Mouse (Mus musculus): Measurements from ENCODE around the gene Gm4779.
A peak's percentile ranks its signal among the peaks of the same experiment; 100 is the strongest.
"Not testable (repeated sequence)": the region's sequence is repeated elsewhere in the genome, so short reads cannot be mapped to it uniquely, and the experiment has no call there.

Gm4779 gene

GRCm38 (mm10) chrX:101794342-101794741, at the start of gene Gm4779, which contains the start of gene 8030474K03Rik:
TSS of gene Gm4779 (minus strand) at chrX:101794423.
TSS of gene 8030474K03Rik (plus strand) at chrX:101794656.
- DNase-seq (ENCODE audit: inconsistent age in 2 of 2, low spot score in 1 of 2): no peak

- not testable (repeated sequence) for DNase-seq (ENCODE audit: inconsistent age in 2 of 2, low spot score in 1 of 2)
Measured at GRCm38 (mm10) chrX:101819980-101820379, 25.8 kb upstream of the Gm4779 start.

GRCm38 (mm10) chrX:101819163-101819562, 24.9 kb upstream of the Gm4779 start:
- peak in 1 of 2 experiments; percentile 37 for DNase-seq (ENCODE audit: inconsistent age in 2 of 2, low spot score in 1 of 2)

DNA sequence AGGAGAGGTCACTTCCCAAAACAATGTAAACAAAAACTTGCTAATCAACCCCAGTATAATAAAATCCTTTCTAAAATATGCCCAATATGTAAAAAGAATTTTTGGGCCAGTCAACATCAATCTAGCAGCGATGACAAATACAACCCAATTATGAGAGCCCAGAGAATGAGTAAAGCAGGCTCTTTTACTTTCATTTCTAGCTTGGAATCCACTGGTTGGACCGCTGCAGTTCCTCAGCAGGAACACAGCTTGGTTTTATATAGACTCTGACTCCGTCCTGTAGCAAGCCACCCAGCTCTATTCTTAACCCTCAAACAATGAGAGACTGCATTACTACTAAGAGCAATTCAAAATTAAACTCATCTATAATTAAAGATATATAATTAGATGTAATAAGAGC, 17.5 kb upstream of the Gm4779 start:
- DNase-seq (ENCODE audit: inconsistent age in 2 of 2, low spot score in 1 of 2): no peak

DNA sequence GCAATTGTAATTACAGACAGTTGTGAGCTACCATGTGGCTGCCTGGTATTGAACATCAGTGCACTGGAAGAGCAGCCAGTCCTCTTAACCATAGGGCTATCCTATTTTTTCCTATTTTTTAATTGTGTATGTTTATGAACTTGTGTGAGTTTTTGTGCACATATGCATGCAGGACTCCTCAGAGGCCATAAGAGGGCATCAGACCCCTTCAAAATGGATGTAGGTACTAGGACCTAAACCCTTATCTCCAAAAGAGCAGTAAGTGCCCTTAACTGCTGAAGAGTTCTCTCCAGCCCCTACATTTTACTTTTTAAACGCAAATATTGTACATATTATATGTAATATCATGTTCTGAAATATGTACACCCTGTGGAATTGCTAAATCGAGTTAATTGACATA, 11.3 kb upstream of the Gm4779 start:
- peak in 1 of 2 experiments; percentile 48 for DNase-seq (ENCODE audit: inconsistent age in 2 of 2, low spot score in 1 of 2)

- DNase-seq (ENCODE audit: inconsistent age in 2 of 2, low spot score in 1 of 2): peak; percentile 37 to 81
Measured at GRCm38 (mm10) chrX:101791551-101791950, 2.7 kb downstream of the Gm4779 start.

- DNase-seq (ENCODE audit: inconsistent age in 2 of 2, low spot score in 1 of 2): peak; percentile 39 to 82
Measured at GRCm38 (mm10) chrX:101772035-101772434, 22.2 kb downstream of the Gm4779 start.

DNA sequence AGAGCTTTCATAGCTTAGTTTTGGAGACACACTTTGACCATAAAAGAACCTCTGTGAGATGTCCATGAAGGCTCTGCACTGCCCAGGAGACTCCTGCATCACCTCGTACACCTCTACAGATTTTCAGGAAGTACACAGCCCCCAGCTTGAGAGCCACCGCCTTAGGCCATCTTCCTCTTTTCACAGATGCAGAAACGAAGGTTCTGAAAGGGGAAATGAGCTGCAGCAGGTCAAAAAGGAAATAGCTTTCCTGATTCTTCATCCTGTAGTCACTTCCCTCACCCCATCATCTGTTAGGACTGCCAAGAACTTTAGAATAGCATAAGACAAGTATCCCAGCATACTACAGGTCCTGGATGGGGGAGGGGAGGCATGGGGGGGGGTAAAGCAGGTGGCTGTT, 23.9 kb downstream of the Gm4779 start:
- no peak for DNase-seq (ENCODE audit: inconsistent age in 2 of 2, low spot score in 1 of 2)

GRCm38 (mm10) chrX:101769478-101769877, 24.7 kb downstream of the Gm4779 start:
- DNase-seq (ENCODE audit: inconsistent age in 2 of 2, low spot score in 1 of 2): no peak

GRCm38 (mm10) chrX:101767280-101767679, 26.9 kb downstream of the Gm4779 start:
- peak in 1 of 2 experiments; percentile 7 for DNase-seq (ENCODE audit: inconsistent age in 2 of 2, low spot score in 1 of 2)

GRCm38 (mm10) chrX:101765111-101765510, 29.1 kb downstream of the Gm4779 start:
- peak in 1 of 2 experiments; percentile 20 for DNase-seq (ENCODE audit: inconsistent age in 2 of 2, low spot score in 1 of 2)

DNA sequence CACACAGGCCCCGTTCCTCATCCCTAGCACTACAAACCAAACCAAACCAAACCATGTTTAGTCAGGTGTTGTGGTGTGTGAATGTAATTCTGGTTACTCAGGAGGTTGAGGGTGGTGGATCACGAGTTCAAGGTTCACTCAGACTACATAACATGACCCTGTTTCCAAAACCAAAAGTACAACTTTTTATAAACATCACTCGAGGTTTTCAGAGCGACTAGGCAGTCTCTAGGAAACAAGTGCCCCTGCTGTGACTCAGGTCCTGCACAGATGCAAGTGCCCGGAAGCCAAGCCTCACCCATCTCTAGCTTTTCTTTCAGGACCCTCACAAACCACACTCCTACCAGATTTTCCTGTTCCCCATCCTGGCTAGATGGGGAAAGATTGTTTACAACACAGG, 29.6 kb downstream of the Gm4779 start:
- DNase-seq (ENCODE audit: inconsistent age in 2 of 2, low spot score in 1 of 2): no peak

DNA sequence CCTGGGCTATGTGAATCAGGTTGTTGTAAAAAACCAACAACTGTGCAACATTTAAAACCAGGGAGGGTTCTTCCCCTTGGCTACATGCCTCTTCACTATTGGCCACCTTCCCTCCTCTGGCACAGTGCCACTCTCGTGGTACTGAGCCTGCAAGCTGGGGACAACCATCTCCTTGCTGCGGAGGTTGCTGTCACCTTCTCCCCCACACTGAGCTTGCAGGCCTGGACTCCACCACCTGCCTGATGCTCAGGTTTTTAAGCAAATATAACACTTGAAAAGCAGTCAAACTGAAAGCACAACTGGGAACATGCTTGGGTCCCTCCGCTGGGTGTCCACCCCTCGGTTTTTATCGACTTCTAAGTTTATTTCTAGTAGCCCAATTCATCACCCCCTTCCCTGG, 39.7 kb downstream of the Gm4779 start:
- no peak for DNase-seq (ENCODE audit: inconsistent age in 2 of 2, low spot score in 1 of 2)

GRCm38 (mm10) chrX:101750144-101750543, 44.1 kb downstream of the Gm4779 start:
- DNase-seq (ENCODE audit: inconsistent age in 2 of 2, low spot score in 1 of 2): no peak

- no peak for DNase-seq (ENCODE audit: inconsistent age in 2 of 2, low spot score in 1 of 2)
Measured at GRCm38 (mm10) chrX:101741064-101741433, 53.2 kb downstream of the Gm4779 start.

DNA sequence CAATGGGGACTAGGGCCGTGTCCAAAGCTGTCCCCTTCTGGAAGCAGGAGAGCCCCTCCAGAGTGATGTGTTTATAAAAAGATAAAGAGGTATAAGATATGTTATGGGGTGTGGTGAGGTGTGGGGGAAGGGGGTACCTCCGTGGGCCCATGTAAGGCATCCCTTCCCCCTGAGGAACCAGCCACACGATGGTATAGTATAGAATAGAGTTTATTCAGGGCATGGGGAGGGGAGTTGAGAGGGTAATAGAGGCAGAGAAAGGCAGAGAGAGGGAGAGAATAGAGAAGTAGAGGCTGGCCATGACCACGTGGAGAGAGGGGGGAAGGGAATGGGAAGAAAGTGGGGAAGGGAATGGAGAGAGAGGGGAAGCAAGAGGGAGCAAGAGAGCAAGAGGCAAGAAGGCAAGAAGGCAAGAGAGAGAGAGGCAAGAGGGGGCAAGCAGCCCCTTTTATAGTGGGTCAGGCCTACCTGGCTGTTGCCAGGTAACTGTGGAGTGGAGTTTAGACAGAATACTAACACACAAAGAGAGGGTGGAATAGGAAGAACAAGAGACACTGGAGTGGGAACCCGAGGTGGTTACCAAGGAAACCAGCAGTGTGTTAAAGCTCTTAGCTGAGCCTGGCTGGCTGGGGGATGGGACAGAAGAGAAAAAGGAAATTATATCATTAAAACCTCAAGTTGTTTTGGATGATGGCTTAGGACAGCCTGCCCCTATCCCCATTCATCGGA, 53.7 kb downstream of the Gm4779 start:
- DNase-seq (ENCODE audit: inconsistent age in 2 of 2, low spot score in 1 of 2): no peak

Data from adrenal gland, adult (tissue).